Mouse (Mus musculus): ENCODE results near the gene Pced1b. TPM values are rescaled to one million over a fixed set of nuclear protein-coding genes. Genes with fewer than 3 reads are reported as not detected.

Pced1b gene
- total and polyA plus RNA-seq, 3 experiments, result 6.6 to 36.5 TPM; not detected in 1

DNA sequence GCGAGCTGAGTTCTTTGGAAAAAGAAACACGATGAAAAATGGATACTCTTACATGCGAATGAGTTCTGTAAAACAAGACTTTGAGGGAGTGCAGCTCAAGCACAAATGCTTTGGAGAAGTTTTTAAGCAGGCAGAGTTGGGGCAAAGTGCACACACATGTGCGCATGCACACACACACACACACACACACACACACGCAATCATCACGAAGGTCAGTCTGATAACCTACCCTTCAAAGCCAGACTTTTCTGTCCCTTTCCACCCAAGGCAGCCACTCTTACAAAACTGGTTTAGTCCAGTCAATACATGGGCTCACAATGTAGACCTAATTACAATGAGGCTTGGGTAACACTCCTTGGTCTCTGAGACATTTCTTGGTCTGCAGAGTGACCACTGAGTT lies 12.8 kb upstream of the Pced1b start:
- Histone ChIP-seq H3K27me3 (ENCODE audit: control insufficient read depth in 1 of 2, insufficient read depth in 2 of 2, low read length in 2 of 2) (no peaks in the 10 kb centered on the region), H3K9me3 (replicated peaks; ENCODE audit: insufficient read depth, low read length) (no peaks in the 10 kb centered on the region), H3K36me3 (ENCODE audit: control insufficient read depth in 1 of 2, insufficient read depth in 2 of 2, low read length in 2 of 2) (no peaks in the 10 kb centered on the region), H3K4me1 (ENCODE audit: control insufficient read depth in 1 of 2, insufficient read depth in 2 of 2, low read length in 2 of 2) (no peaks in the 10 kb centered on the region), H3K79me2 (ENCODE audit: control insufficient read depth, insufficient read depth, low read length, poor library complexity) (no peaks in the 10 kb centered on the region), H3K9ac (ENCODE audit: control insufficient read depth, low read depth, low read length, poor library complexity, severe bottlenecking) (no peak overlapping the region), H3K27ac (ENCODE audit: control insufficient read depth, low read depth, low read length) (no peak overlapping the region), H3K4me3 (ENCODE audit: control insufficient read depth in 1 of 2, insufficient read depth in 1 of 2, low read depth in 2 of 2, low read length in 2 of 2) (no peak overlapping the region)
- TF ChIP-seq TAL1 (IDR thresholded peaks at IDR 0.05; ENCODE audit: low read length) (no peak), ZC3H11A (IDR thresholded peaks at IDR 0.05; ENCODE audit: low read depth, low read length) (no peak), JUND (IDR thresholded peaks at IDR 0.05; ENCODE audit: low read depth, low read length) (no peak), NRF1 (IDR thresholded peaks at IDR 0.05; ENCODE audit: insufficient read depth, low read depth, low read length, poor library complexity, severe bottlenecking) (no peak), BHLHE40 (IDR thresholded peaks at IDR 0.05; ENCODE audit: borderline replicate concordance, low read depth, low read length) (no peak), UBTF (IDR thresholded peaks at IDR 0.05; ENCODE audit: borderline replicate concordance, insufficient read depth, low read depth, low read length) (no peak), USF2 (IDR thresholded peaks at IDR 0.05; ENCODE audit: borderline replicate concordance in 1 of 2, insufficient read depth in 1 of 2, low read depth in 1 of 2, low read length in 2 of 2) (no peak), MAZ (IDR thresholded peaks at IDR 0.05; ENCODE audit: low read depth, low read length) (no peak), SMC3 (IDR thresholded peaks at IDR 0.05; ENCODE audit: low read depth, low read length) (no peak), MAFK (IDR thresholded peaks at IDR 0.05; ENCODE audit: borderline replicate concordance, low read depth, low read length) (no peak), POLR2AphosphoS5 (IDR thresholded peaks at IDR 0.05; ENCODE audit: borderline replicate concordance, low read depth, low read length) (no peak), CHD1 (IDR thresholded peaks at IDR 0.05; ENCODE audit: low read depth, low read length) (no peak), GATA1 (IDR thresholded peaks at IDR 0.05; ENCODE audit: low read depth, low read length) (no peak), ELF1 (IDR thresholded peaks at IDR 0.05; ENCODE audit: low read depth, low read length) (no peak), RCOR1 (IDR thresholded peaks at IDR 0.05; ENCODE audit: low read depth, low read length) (no peak)
- DNase-seq (ENCODE audit: low read depth, low spot score), result no peak

DNA sequence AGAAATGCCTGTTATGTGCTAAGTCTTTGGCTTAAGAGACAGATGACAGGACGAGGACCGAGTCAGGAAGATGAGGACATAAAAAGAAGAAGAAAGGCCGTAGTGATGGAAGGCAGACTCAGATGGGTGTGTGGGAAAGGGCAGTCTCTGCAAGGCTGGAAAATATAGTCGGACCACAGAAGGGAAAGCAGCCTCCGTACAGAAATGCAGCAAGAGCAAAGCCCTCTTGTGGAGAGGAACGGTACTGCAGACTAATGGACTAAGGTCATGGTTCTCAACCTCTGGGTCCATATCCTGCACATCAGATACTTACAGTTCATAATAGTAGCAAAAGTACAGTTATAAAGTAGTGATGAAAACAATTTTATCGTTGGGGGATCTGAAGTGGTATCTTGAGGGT lies 11.7 kb upstream of the Pced1b start:
- Histone ChIP-seq H3K36me3 (ENCODE audit: control insufficient read depth in 1 of 2, insufficient read depth in 2 of 2, low read length in 2 of 2) (no peaks in the 10 kb centered on the region), H3K4me3 (ENCODE audit: control insufficient read depth in 1 of 2, insufficient read depth in 1 of 2, low read depth in 2 of 2, low read length in 2 of 2) (no peak overlapping the region), H3K27me3 (ENCODE audit: control insufficient read depth in 1 of 2, insufficient read depth in 2 of 2, low read length in 2 of 2) (peaks cover 2% of the 10 kb centered on the region in 2 experiments; a peak in 3 of 4 replicates), H3K9ac (ENCODE audit: control insufficient read depth, low read depth, low read length, poor library complexity, severe bottlenecking) (no peak overlapping the region), H3K27ac (ENCODE audit: control insufficient read depth, low read depth, low read length) (no peak overlapping the region), H3K9me3 (replicated peaks; ENCODE audit: insufficient read depth, low read length) (no peaks in the 10 kb centered on the region), H3K79me2 (ENCODE audit: control insufficient read depth, insufficient read depth, low read length, poor library complexity) (no peaks in the 10 kb centered on the region), H3K4me1 (ENCODE audit: control insufficient read depth in 1 of 2, insufficient read depth in 2 of 2, low read length in 2 of 2) (no peaks in the 10 kb centered on the region)
- TF ChIP-seq POLR2AphosphoS5 (IDR thresholded peaks at IDR 0.05; ENCODE audit: borderline replicate concordance, low read depth, low read length), result no peak
- no peak for TF ChIP-seq MXI1 (IDR thresholded peaks at IDR 0.05; ENCODE audit: low read depth, low read length)
- TF ChIP-seq UBTF (IDR thresholded peaks at IDR 0.05; ENCODE audit: borderline replicate concordance, insufficient read depth, low read depth, low read length), result no peak
- TF ChIP-seq POLR2AphosphoS2 (IDR thresholded peaks at IDR 0.05; ENCODE audit: low read length), result no peak
- TF ChIP-seq RCOR1 (IDR thresholded peaks at IDR 0.05; ENCODE audit: low read depth, low read length), result no peak
- TF ChIP-seq JUND (IDR thresholded peaks at IDR 0.05; ENCODE audit: low read depth, low read length), result no peak
- no peak for TF ChIP-seq ZNF384 (IDR thresholded peaks at IDR 0.05; ENCODE audit: low read depth, low read length)
- TF ChIP-seq ZMIZ1 (IDR thresholded peaks at IDR 0.05; ENCODE audit: low read depth, low read length), result no peak
- no peak for TF ChIP-seq USF2 (IDR thresholded peaks at IDR 0.05; ENCODE audit: borderline replicate concordance in 1 of 2, insufficient read depth in 1 of 2, low read depth in 1 of 2, low read length in 2 of 2)
- peak; percentile 84 for TF ChIP-seq SMC3 (IDR thresholded peaks at IDR 0.05; ENCODE audit: low read depth, low read length)
- no peak for TF ChIP-seq ETS1 (IDR thresholded peaks at IDR 0.05; ENCODE audit: low read depth, low read length)
- TF ChIP-seq RAD21 (IDR thresholded peaks at IDR 0.05; ENCODE audit: low read depth, low read length), result peak; percentile 54
- no peak for TF ChIP-seq E2F4 (IDR thresholded peaks at IDR 0.05; ENCODE audit: borderline replicate concordance, low read depth, low read length)
- TF ChIP-seq TBP (IDR thresholded peaks at IDR 0.05; ENCODE audit: low read depth, low read length), result no peak
- TF ChIP-seq MYB (IDR thresholded peaks at IDR 0.05; ENCODE audit: low read depth, low read length), result no peak
- TF ChIP-seq ZC3H11A (IDR thresholded peaks at IDR 0.05; ENCODE audit: low read depth, low read length), result peak; percentile 36
- TF ChIP-seq CHD2 (IDR thresholded peaks at IDR 0.05; ENCODE audit: low read length), result no peak
- peak; percentile 75 to 100 (median 86) for TF ChIP-seq CTCF (IDR thresholded peaks at IDR 0.05 in 2 of 3, conservative IDR thresholded peaks at IDR 0.05 in 1 of 3; ENCODE audit: control insufficient read depth in 1 of 3, insufficient read depth in 1 of 3, low read depth in 2 of 3, low read length in 3 of 3, poor library complexity in 1 of 3, severe bottlenecking in 1 of 3)
- peak; percentile 76 for DNase-seq (ENCODE audit: low read depth, low spot score)
